Mouse (Mus musculus) myocyte (in vitro differentiated cells): ENCODE results near the gene Atf7.

Experiments used
- CEBPB ChIP-seq: IDR thresholded peaks from 2 replicates; pipeline ENCODE4 v1.6.1; 2011; ENCODE audit warnings: mild to moderate bottlenecking, moderate library complexity; ENCODE audit not compliant: poor library complexity, insufficient read depth, severe bottlenecking
- E2F4 ChIP-seq: IDR thresholded peaks from one replicate; pipeline ENCODE4 v1.6.1; 2011; ENCODE audit warnings: mild to moderate bottlenecking, control low read depth, moderate library complexity; ENCODE audit not compliant: insufficient read depth
- MYOD1 ChIP-seq, 3 experiments: IDR thresholded peaks; one replicate each; pipeline ENCODE4 v1.6.1; 2011; ENCODE audit warnings: control low read depth in 2 of 3, low read depth in 2 of 3, mild to moderate bottlenecking in 2 of 3, moderate library complexity in 1 of 3; ENCODE audit not compliant: insufficient read length in 2 of 3, control insufficient read depth in 1 of 3
- POLR2A ChIP-seq: IDR thresholded peaks from one replicate; pipeline ENCODE4 v1.6.1; 2011; ENCODE audit warnings: low read depth, mild to moderate bottlenecking, control low read depth, moderate library complexity; ENCODE audit not compliant: insufficient read length
- POLR2AphosphoS2 ChIP-seq: IDR thresholded peaks from one replicate; pipeline ENCODE4 v1.6.1; 2011; ENCODE audit warnings: low read depth, control low read depth; ENCODE audit not compliant: insufficient read length
- USF1 ChIP-seq: IDR thresholded peaks from one replicate; pipeline ENCODE4 v1.6.1; 2011; ENCODE audit warnings: low read depth, mild to moderate bottlenecking, control low read depth, moderate library complexity

DNA sequence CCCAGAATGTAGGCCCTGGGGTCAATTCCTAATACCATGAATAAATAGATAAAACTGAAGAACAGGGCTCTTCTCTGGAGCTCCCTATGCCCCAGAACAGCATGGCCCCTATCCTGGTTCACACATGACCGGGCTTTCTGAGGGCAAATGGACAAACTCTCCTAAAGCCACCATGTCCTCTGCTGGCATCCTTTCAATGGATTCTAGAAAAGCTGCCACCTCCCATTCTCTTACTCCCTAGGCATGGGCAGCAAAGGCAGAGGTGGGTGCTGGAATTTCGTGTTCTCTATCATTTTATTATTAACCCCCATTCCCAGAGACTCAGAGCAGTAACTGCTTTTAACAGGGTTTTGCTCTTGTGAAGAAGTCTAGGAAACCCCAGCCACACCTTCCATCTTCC lies 110.0 kb downstream of the Atf7 start:
- TF ChIP-seq POLR2A (no peak), POLR2AphosphoS2 (no peak), E2F4 (no peak), CEBPB (no peak), USF1 (no peak), MYOD1 (IDR thresholded peaks at IDR 0.05; ENCODE audit: control insufficient read depth in 1 of 3, insufficient read length in 2 of 3, low read depth in 2 of 3) (no peak)
